Mouse (Mus musculus) midbrain, embryonic 11.5 days (tissue): Measurements from ENCODE around the gene Nolc1. TPM values are rescaled to one million over a fixed set of nuclear protein-coding genes. Genes with fewer than 3 reads are reported as not detected.
A peak's percentile ranks its signal among the peaks of the same experiment; 100 is the strongest.

ENCODE experiments used
- ATAC-seq: fragments of 200-750 bp; cut with Nextera tagmentation; 2 replicates; pipeline ENCODE4 v1.8.0; 2017; ENCODE audit warnings: moderate TSS enrichment, moderate library complexity; ENCODE audit not compliant: low FRiP score
- DNase-seq: peaks from one replicate; pipeline ENCODE4 v3.0.0; 2015; ENCODE audit warnings: low spot score; ENCODE audit errors: missing footprints
- H3K27ac ChIP-seq: fragments of 300-500 bp; sonication (generic); 2 replicates; pipeline ENCODE4 v1.5.1; 2014; ENCODE audit warnings: low read depth, low read length
- H3K27me3 ChIP-seq: fragments of 300-500 bp; sonication (generic); 2 replicates; pipeline ENCODE4 v1.6.1; 2014; ENCODE audit warnings: mild to moderate bottlenecking, low read length, moderate library complexity, mixed read lengths; ENCODE audit not compliant: control insufficient read depth, insufficient read depth
- H3K36me3 ChIP-seq: fragments of 300-500 bp; sonication (generic); 2 replicates; pipeline ENCODE4 v1.6.1; 2014; ENCODE audit warnings: mild to moderate bottlenecking, low read length, moderate library complexity, mixed read lengths; ENCODE audit not compliant: control insufficient read depth, insufficient read depth
- H3K4me1 ChIP-seq: fragments of 300-500 bp; sonication (generic); 2 replicates; pipeline ENCODE4 v1.6.1; 2014; ENCODE audit warnings: low read length; ENCODE audit not compliant: control insufficient read depth, insufficient read depth
- H3K4me2 ChIP-seq: fragments of 300-500 bp; sonication (generic); 2 replicates; pipeline ENCODE4 v1.6.1; 2014; ENCODE audit warnings: mild to moderate bottlenecking, moderate library complexity
- H3K4me3 ChIP-seq: fragments of 300-500 bp; sonication (generic); 2 replicates; pipeline ENCODE4 v1.5.1; 2014; ENCODE audit warnings: low read depth, low read length
- H3K9ac ChIP-seq: fragments of 300-500 bp; sonication (generic); 2 replicates; pipeline ENCODE4 v1.6.1; 2014; ENCODE audit warnings: low read length
- H3K9me3 ChIP-seq: fragments of 300-500 bp; sonication (generic); 2 replicates; pipeline ENCODE4 v1.6.1; 2016; ENCODE audit warnings: low read length; ENCODE audit not compliant: control insufficient read depth
- WGBS: fragments of 180-500 bp; shearing (Covaris S2); extraction: QIAGEN DNeasy Blood & Tissue Kit; methylation state at CpG from one replicate; pipeline ENCODE4 v1.1.7; 2014; 5-methylcytosine and 5-hydroxymethylcytosine counted together
- polyA plus RNA-seq: library from polyadenylated mRNA; unstranded; fragments of >200 nt; fragmentation: Nextera tagmentation; extraction: Ambion mirVana; gene quantifications from 2 replicates; pipeline ENCODE4 v1.2.1, GENCODE M21; 2014

Gene Nolc1
- polyA plus RNA-seq, 1 experiment from 2014 or later: 115 TPM

DNA sequence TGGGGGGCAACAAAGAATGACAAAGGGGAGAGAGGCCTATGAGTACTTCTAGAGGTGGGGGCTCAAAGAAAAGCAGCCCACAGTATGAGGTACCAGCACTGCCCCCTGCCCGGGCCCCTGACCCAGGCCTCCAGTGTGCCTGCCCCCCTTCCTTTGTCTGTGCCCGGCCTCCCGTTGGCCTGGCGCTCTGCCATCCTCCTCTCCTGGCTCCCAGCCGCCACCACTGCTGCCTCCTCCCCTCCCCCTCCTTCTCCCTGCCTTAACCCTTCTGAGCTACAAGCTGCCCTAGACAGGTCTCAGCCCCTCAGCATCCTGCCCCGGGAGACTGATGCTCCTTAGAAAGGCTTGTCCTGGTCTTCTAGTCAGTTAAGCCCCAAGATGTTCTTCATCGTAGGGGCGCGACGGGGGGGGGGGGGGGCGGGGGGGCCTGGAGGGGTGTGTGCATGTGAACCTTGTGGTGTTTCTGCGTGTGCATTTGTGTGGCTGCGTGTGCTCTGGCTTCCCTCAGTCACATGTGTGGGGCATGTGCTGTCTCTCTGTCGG, 33.7 kb upstream of the Nolc1 start:
- WGBS: 3% methylated on average over 13 of the region's 14 CpGs
- peaks cover 65% of the 10 kb centered on the region for H3K4me1 ChIP-seq

DNA sequence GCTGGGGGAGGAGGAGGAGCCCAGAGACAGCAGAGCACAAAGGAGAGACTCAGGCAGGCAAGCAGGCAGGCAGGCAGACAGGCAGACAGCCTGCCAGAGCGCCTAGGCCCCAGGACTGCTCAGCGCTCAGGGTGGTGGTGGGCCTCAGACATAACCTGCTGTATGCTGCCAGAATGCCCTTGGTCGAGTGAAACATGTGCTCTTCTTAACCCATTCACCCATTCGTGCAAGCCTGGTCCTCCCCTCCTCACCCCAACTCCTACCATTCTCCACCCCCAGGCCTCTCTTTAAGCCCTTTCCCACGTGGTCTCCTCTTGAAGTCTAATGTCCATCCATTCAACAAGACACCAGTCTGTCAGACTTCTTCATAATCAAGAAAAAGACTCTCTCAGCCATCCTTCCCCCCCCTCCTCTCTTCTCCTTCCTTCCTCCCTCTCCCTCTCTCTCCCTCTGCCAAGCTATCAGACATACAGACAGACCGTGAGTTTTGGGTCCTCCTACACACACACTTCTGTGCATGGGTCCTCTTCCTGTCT, 33.1 kb upstream of the Nolc1 start:
- peak overlapping the region; percentile 87 for H3K4me2 ChIP-seq
- peak overlapping the region; percentile 93 for H3K27ac ChIP-seq
- DNase-seq (peak; percentile 93), ATAC-seq (peak; percentile 47)
- 9% methylated on average over 6 of the region's 6 CpGs for WGBS
- peak overlapping the region; percentile 56 for H3K9ac ChIP-seq
- no peaks in the 10 kb centered on the region for H3K36me3 ChIP-seq
- no peaks in the 10 kb centered on the region for H3K27me3 ChIP-seq
- H3K9me3 ChIP-seq: no peaks in the 10 kb centered on the region
- H3K4me1 ChIP-seq: peaks cover 59% of the 10 kb centered on the region
- H3K4me3 ChIP-seq: peak overlapping the region; percentile 92; the same call in 1 of the 2 replicates

More for the DNA sequence above, 33.7 kb upstream of the Nolc1 start:
- DNase-seq (peak; percentile 93), ATAC-seq (peak; percentile 59)
- H3K27me3 ChIP-seq: no peaks in the 10 kb centered on the region
- H3K9ac ChIP-seq: peak overlapping the region; percentile 56
- H3K4me3 ChIP-seq: peak overlapping the region; percentile 92
- H3K9me3 ChIP-seq: no peaks in the 10 kb centered on the region
- peak overlapping the region; percentile 87 for H3K4me2 ChIP-seq
- no peaks in the 10 kb centered on the region for H3K36me3 ChIP-seq
- peak overlapping the region; percentile 93 for H3K27ac ChIP-seq

DNA sequence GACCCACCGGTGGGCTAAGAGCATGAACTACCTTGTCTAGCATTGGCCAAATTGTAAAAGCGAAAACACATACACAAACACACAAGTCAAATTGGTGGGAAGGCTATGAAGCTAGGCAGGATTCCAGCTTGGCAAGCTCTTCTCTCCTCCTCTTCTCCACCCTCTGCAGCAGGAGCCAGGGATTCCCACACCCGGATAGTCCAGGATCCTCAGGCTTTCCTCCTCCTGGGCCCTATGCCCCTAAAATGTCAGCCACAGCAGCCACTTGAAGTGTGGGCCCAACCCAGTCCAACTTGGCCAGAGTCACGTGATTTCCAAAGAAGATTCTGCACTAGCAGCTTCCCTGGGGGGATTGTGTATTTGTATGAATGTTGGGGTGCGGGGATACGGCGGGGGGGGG, 32.3 kb upstream of the Nolc1 start:
- 62% methylated on average over 7 of the region's 7 CpGs for WGBS
- peak overlapping the region; percentile 59 for H3K27ac ChIP-seq
- H3K9me3 ChIP-seq: no peaks in the 10 kb centered on the region
- H3K4me3 ChIP-seq: peak overlapping the region; percentile 92
- no peaks in the 10 kb centered on the region for H3K27me3 ChIP-seq
- H3K9ac ChIP-seq: peak overlapping the region; percentile 36; the same call in 1 of the 2 replicates
- no peak for DNase-seq
- H3K4me2 ChIP-seq: peak overlapping the region; percentile 87
- peaks cover 54% of the 10 kb centered on the region for H3K4me1 ChIP-seq
- ATAC-seq: no peak
- no peaks in the 10 kb centered on the region for H3K36me3 ChIP-seq

GRCm38 (mm10) chr19:46044271-46044992, 31.2 kb upstream of the Nolc1 start, which contains the start of gene Pprc1:
Pprc1 (plus strand) TSS chr19:46044886.
- ATAC-seq: no peak
- peak; percentile 90 for DNase-seq
- peak within 1 kb of the TSS; percentile 92 for H3K4me3 ChIP-seq
- H3K36me3 ChIP-seq: no peaks in the 10 kb centered on the region
- H3K27ac ChIP-seq: peak within 1 kb of the TSS; percentile 87
- H3K4me1 ChIP-seq: peaks cover 54% of the 10 kb centered on the region
- no peaks in the 10 kb centered on the region for H3K27me3 ChIP-seq
- H3K4me2 ChIP-seq: peak within 1 kb of the TSS; percentile 87
- under 1% methylated on average over 34 of the region's 34 CpGs for WGBS
- peak within 1 kb of the TSS; percentile 93 for H3K9ac ChIP-seq
- H3K9me3 ChIP-seq: no peaks in the 10 kb centered on the region

DNA sequence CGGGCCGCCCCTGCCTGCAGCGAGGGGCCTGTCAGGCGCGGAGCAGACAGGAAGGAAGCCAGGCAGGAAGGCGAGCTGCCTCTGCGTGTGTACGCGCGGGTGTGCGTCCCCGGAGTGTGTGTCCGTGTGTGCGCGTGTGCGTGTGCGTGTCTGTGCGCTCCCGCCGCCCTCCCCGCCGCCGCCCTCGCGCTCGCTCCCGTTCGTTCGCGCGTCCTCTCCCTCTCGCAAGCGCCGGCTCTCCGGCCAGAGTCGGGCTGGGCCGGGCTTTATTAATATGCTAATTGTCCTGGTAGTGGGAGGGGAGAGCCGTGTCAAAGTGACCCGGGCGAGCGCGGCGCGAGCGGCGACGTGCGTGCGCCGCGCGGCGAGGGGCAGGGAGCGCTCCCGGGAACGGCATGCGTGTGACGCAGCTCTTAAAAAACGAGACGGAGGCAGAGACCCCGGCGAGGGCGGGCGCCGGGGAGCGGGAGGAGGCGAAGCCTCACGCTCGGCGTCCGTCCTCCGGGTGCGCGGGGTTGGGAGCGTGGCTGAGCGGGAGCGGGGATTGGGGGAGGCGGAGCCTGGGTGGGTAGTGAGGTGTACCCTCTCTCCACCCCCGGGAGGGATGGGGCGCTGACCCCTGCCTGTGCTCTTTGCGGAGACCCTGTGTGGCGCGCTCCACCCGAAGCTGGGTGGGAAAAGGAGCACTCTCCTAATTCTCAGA, 30.5 kb upstream of the Nolc1 start, which contains the start of gene Ldb1:
TSS of gene Ldb1 (minus strand) at position 222 of the 703 bp plus-strand sequence.
- DNase-seq: peak; percentile 98
- H3K4me2 ChIP-seq: peak within 1 kb of the TSS; percentile 87
- no peaks in the 10 kb centered on the region for H3K36me3 ChIP-seq
- H3K27me3 ChIP-seq: no peaks in the 10 kb centered on the region
- H3K27ac ChIP-seq: peak within 1 kb of the TSS; percentile 87
- peak within 1 kb of the TSS; percentile 93 for H3K9ac ChIP-seq
- H3K4me1 ChIP-seq: peaks cover 51% of the 10 kb centered on the region
- peak within 1 kb of the TSS; percentile 92 for H3K4me3 ChIP-seq
- no peaks in the 10 kb centered on the region for H3K9me3 ChIP-seq
- ATAC-seq: peak; percentile 81
- WGBS: under 1% methylated on average over 83 of the region's 84 CpGs

DNA sequence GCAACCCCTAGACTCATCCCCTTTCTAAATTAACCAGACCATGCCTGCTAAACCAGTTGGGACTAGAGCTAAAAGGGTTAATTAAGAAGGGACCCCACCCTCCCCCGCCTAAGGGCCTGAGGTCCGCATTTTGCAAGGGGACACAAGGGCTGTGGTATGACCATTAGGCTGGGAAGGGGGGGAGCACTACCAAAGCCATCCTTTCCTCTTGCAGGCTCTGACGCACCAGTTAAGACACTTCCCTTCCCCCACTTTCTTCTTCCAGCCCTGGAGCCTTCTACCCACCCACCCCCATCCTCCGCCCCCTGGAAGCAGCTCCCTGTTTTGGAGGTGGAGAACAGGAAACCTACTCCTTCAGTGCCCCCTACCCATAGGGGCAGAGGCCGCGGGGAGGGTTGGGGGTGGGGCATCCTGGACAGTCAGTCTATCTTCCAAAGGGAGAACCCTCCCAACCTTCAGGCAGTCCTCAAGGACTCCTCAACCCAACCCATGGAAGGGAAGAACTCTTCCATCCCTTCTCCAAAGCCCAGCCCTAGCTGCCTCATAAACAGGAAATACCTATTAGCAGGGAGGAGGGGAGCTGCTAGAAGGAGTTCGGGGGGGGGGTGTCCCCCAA, 29.9 kb upstream of the Nolc1 start:
- Histone ChIP-seq H3K27me3 (no peaks in the 10 kb centered on the region), H3K27ac (peak overlapping the region; percentile 87), H3K4me1 (peaks cover 45% of the 10 kb centered on the region), H3K9me3 (no peaks in the 10 kb centered on the region), H3K4me2 (peak overlapping the region; percentile 87), H3K4me3 (peak overlapping the region; percentile 92), H3K9ac (peak overlapping the region; percentile 93), H3K36me3 (no peaks in the 10 kb centered on the region)
- ATAC-seq: peak; percentile 12
- 4% methylated on average over 7 of the region's 7 CpGs for WGBS
- DNase-seq: peak; percentile 89

- ATAC-seq (no peak), DNase-seq (peak; percentile 80)
- H3K4me1 ChIP-seq: peaks cover 36% of the 10 kb centered on the region
- H3K4me2 ChIP-seq: no peak overlapping the region; the same call in 1 of the 2 replicates
- no peaks in the 10 kb centered on the region for H3K27me3 ChIP-seq
- no peaks in the 10 kb centered on the region for H3K9me3 ChIP-seq
- H3K27ac ChIP-seq: no peak overlapping the region
- no peak overlapping the region for H3K9ac ChIP-seq
- no peaks in the 10 kb centered on the region for H3K36me3 ChIP-seq
- 4% methylated on average over 10 of the region's 10 CpGs for WGBS
- H3K4me3 ChIP-seq: no peak overlapping the region
Observed at GRCm38 (mm10) chr19:46046621-46047025, 29.0 kb upstream of the Nolc1 start.

DNA sequence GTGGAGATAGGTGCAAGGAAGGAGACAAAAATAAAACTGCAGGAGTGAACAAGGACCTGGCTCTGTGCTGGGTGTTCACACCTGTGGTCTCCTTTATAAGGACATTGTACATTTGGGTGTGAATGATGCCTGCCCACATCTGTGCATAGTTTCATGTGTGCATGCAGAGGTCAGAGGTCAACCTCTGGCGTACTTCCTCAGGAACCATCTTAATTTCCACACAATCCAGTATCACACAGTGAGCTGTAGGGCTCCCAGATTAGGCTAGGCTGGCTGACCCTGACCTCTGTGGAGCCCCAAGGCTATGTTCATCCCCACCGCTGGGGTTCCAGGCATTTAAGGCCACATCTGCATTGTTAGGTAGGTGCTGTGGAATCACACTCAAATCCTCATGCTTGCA, 28.2 kb upstream of the Nolc1 start:
- H3K4me1 ChIP-seq: peaks cover 30% of the 10 kb centered on the region
- ATAC-seq: no peak
- no peaks in the 10 kb centered on the region for H3K36me3 ChIP-seq
- peak; percentile 76 for DNase-seq
- no peaks in the 10 kb centered on the region for H3K9me3 ChIP-seq
- no peak overlapping the region for H3K4me2 ChIP-seq
- 50% methylated on average over 2 of the region's 2 CpGs for whole genome bisulfite sequencing
- H3K4me3 ChIP-seq: no peak overlapping the region
- H3K27me3 ChIP-seq: no peaks in the 10 kb centered on the region
- no peak overlapping the region for H3K27ac ChIP-seq
- no peak overlapping the region for H3K9ac ChIP-seq
